Mouse (Mus musculus) kidney, embryonic 16.5 days (tissue): ENCODE results near the gene Siglecg. TPM values are rescaled to one million over a fixed set of nuclear protein-coding genes. Genes with fewer than 3 reads are reported as not detected.

Source experiments
- ATAC-seq: fragments of 200-750 bp; cut with Nextera tagmentation; 2 replicates; pipeline ENCODE4 v1.8.0; 2017; ENCODE audit warnings: moderate TSS enrichment; ENCODE audit not compliant: low FRiP score, low TSS enrichment
- H3K27ac ChIP-seq: fragments of 300-500 bp; sonication (generic); 2 replicates; pipeline ENCODE4 v1.5.1; 2014; ENCODE audit warnings: low read length
- H3K27me3 ChIP-seq: fragments of 300-500 bp; sonication (generic); 2 replicates; pipeline ENCODE4 v1.6.1; 2014; ENCODE audit warnings: low read length, control low read depth, mixed read lengths; ENCODE audit not compliant: insufficient read depth
- H3K36me3 ChIP-seq: fragments of 300-500 bp; sonication (generic); 2 replicates; pipeline ENCODE4 v1.6.1; 2014; ENCODE audit warnings: low read length, control low read depth, mixed read lengths; ENCODE audit not compliant: insufficient read depth
- H3K4me1 ChIP-seq: fragments of 300-500 bp; sonication (generic); 2 replicates; pipeline ENCODE4 v1.6.1; 2014; ENCODE audit warnings: low read length, control low read depth, mixed read lengths; ENCODE audit not compliant: insufficient read depth
- H3K4me2 ChIP-seq: fragments of 300-500 bp; sonication (generic); replicated peaks from 2 replicates; pipeline ENCODE4 v1.6.1; 2014; ENCODE audit warnings: low read depth, low read length
- H3K4me3 ChIP-seq: fragments of 300-500 bp; sonication (generic); 2 replicates; pipeline ENCODE4 v1.5.1; 2014; ENCODE audit warnings: mild to moderate bottlenecking, low read length
- H3K9ac ChIP-seq: fragments of 300-500 bp; sonication (generic); replicated peaks from 2 replicates; pipeline ENCODE4 v1.6.1; 2014; ENCODE audit warnings: low read length
- H3K9me3 ChIP-seq: fragments of 300-500 bp; sonication (generic); 2 replicates; pipeline ENCODE4 v1.6.1; 2016; ENCODE audit warnings: low read length, control low read depth
- WGBS: fragments of 180-500 bp; shearing (Covaris S2); extraction: QIAGEN DNeasy Blood & Tissue Kit; methylation state at CpG from one replicate; pipeline ENCODE4 v1.1.7; 2014; 5-methylcytosine and 5-hydroxymethylcytosine counted together
- polyA plus RNA-seq: library from polyadenylated mRNA; unstranded; fragments of >200 nt; fragmentation: Nextera tagmentation; extraction: Ambion mirVana; gene quantifications from 2 replicates; pipeline ENCODE4 v1.2.1, GENCODE M21; 2015

Siglecg gene
- polyA plus RNA-seq, 1 experiment from 2014 or later = 1.6 TPM

DNA sequence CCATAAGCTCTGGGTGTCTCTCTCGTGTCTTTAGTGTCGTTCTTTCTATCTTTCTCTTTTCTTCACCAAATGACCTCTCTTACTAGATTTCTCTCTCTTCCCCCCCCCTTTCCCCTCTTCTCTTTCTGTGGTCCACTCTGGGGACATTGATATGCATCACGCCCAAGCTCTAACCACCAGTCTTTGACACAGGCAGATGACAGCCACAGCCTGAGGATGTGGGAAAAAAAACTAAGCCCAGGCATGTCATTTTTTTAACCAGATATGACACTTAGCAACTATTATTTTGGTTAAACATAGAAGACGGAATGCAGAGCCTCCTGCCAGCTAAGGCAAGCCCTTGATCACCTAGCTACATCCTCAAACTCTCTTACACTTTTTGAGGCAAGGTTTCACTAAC lies 30.6 kb downstream of the Siglecg start:
- no peaks in the 10 kb centered on the region for H3K27me3 ChIP-seq
- no peaks in the 10 kb centered on the region for H3K9me3 ChIP-seq
- H3K4me3 ChIP-seq = no peak overlapping the region
- H3K4me1 ChIP-seq = peaks cover 9% of the 10 kb centered on the region
- no peak overlapping the region for H3K27ac ChIP-seq
- ATAC-seq = no peak
- H3K4me2 ChIP-seq = no peak overlapping the region
- WGBS = 74% methylated on average over 4 of the region's 4 CpGs
- no peaks in the 10 kb centered on the region for H3K36me3 ChIP-seq
- H3K9ac ChIP-seq = no peak overlapping the region

DNA sequence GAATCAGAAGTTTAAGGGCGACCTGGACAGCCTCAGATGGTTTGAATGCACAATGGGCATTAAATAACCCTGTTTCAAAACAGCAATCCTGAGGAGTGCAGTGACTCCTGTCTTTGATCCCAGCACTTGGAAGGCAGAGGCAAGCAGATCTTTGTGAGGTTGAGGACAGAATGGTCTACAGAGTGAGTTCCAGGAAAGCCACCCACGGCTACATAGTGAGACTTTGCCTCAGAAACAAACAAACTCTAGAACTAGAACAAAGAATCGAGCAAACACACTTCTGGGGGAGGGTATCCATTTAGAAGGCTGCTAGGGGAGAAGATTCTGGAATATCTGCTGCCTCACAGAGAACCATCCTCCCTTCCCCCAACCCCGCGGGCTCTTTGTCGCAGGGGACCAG lies 32.5 kb downstream of the Siglecg start, which contains the start of gene Cldnd2:
TSS of gene Cldnd2 (plus strand) at position 301 of the 400 bp plus-strand sequence.
- 84% methylated on average over 6 of the region's 6 CpGs for WGBS
- ATAC-seq = no peak
- no peaks in the 10 kb centered on the region for H3K36me3 ChIP-seq
- peaks cover 20% of the 10 kb centered on the region for H3K4me1 ChIP-seq
- H3K9ac ChIP-seq = no peak within 1 kb of the TSS
- no peak within 1 kb of the TSS for H3K4me2 ChIP-seq
- no peaks in the 10 kb centered on the region for H3K27me3 ChIP-seq
- no peak within 1 kb of the TSS for H3K4me3 ChIP-seq
- no peak within 1 kb of the TSS for H3K27ac ChIP-seq
- H3K9me3 ChIP-seq = no peaks in the 10 kb centered on the region

DNA sequence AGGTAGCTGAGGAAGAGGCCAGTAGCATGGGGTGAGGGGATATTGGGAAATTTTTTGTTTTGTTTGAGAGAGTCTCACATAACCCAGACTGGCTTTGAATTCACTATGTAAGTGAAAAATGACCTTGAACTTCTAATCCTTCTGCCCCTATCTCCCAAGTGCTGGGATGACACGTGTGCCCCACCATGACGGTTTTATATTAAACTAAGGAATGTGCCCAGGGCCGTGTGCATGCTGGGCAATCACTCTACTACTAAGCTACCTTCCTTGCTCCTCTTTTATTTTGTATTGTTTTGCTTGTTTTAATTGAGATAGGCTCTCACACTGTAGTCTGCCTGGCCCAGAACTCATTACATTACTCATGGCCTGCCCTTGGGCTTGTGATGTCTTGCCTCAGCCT lies 33.1 kb downstream of the Siglecg start:
- peaks cover 20% of the 10 kb centered on the region for H3K4me1 ChIP-seq
- no peaks in the 10 kb centered on the region for H3K36me3 ChIP-seq
- H3K4me3 ChIP-seq = no peak overlapping the region
- H3K9me3 ChIP-seq = no peaks in the 10 kb centered on the region
- no peak overlapping the region for H3K27ac ChIP-seq
- ATAC-seq = no peak
- no peaks in the 10 kb centered on the region for H3K27me3 ChIP-seq
- H3K9ac ChIP-seq = no peak overlapping the region
- WGBS = 70% methylated on average over 3 of the region's 3 CpGs
- no peak overlapping the region for H3K4me2 ChIP-seq

DNA sequence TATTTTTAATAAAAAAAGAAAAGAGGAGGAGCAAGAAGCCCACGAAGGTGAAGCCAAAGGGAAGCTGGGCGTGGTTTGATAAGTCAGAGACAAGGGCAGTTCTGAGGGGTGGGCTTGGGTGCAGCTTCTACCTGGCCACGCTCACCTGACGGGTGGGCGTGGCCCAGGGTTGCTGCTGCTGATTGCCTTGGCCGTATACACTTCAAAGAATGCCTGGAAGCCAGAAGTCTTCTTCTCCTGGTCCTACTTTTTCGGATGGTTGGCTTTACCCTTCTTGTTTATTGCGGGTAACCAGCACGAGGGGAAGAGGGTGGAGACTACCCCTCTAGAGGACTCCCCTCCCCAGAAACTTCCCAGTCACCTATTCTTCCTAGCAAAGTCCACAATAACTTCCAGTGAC lies 34.7 kb downstream of the Siglecg start:
- no peak for ATAC-seq
- Histone ChIP-seq H3K4me2 (peak overlapping the region; percentile 94), H3K27me3 (no peaks in the 10 kb centered on the region), H3K9me3 (no peaks in the 10 kb centered on the region), H3K4me3 (peak overlapping the region; percentile 72), H3K9ac (peak overlapping the region; percentile 78), H3K27ac (peak overlapping the region; percentile 100), H3K4me1 (peaks cover 20% of the 10 kb centered on the region), H3K36me3 (0 out of 2 replicates have a peak, but pooled peaks cover 3% of the 10 kb centered on the region)
- WGBS = 9% methylated on average over 9 of the region's 9 CpGs

DNA sequence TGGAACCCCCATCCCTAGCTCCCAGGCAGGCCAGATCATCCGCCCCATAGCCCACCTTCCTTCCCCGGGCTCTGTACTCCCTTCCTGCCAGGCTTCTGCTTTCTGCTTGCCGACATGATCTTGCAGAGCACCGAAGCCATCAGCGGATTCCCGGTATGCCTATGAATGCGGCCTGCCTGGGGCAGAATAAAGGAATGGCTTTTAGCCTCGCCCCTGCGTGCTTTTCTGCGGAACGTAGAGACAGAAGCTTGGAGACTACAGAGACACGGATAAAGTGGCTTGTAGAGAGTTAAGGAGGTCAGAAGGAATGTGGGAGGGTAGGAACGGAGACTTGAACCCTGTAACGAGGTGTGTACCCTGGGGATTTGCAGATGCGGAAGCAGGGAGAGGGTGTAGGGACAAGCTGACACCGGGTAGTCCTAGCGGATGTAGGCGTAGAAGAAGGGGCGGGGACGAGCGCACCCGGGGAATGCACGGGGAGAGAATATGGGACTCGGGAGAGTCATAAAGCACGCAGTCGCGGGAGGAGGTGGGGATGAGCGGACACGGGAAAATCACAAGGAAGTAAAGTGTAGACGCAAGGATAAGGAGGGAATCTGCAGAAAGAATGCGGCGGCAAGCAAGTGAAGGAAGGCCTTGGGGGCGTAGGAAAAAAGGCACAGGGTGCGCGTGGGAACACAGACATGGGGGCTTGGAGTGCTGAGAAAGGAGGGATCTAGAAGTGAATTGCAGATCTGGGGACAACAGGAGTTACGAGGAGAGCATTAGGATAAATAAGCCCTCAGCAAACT lies 35.3 kb downstream of the Siglecg start:
- peak overlapping the region; percentile 72 for H3K4me3 ChIP-seq
- peak overlapping the region; percentile 78 for H3K9ac ChIP-seq
- peak overlapping the region; percentile 94 for H3K4me2 ChIP-seq
- peaks cover 20% of the 10 kb centered on the region for H3K4me1 ChIP-seq
- peak; percentile 95 for ATAC-seq
- H3K27ac ChIP-seq = peak overlapping the region; percentile 100
- H3K36me3 ChIP-seq = 0 out of 2 replicates have a peak, but pooled peaks cover 3% of the 10 kb centered on the region
- no peaks in the 10 kb centered on the region for H3K9me3 ChIP-seq
- WGBS = under 1% methylated on average over 36 of the region's 36 CpGs
- H3K27me3 ChIP-seq = no peaks in the 10 kb centered on the region

DNA sequence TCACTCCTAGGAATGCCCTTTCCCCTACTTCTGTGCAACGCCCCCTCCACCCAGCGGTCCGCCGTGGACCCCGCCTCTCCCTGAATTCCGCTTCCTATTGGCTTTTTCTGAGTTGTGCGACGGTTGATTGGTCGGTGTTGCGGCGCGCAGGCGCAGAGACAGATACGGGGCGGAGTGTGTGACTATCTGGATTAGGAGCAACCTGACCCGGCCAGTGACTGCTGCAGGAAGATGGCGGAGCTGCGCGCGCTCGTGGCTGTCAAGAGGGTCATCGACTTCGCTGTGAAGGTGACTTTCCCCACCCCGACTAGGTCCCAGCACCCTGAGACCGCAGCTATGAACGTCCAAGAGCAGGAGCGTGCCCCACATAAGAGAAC lies 35.9 kb downstream of the Siglecg start, which contains the start of the genes Etfb and Gm45233:
TSS of gene Etfb (plus strand) at position 167 of the 377 bp plus-strand sequence.
TSS of gene Gm45233 (plus strand) at position 212 of the 377 bp plus-strand sequence.
- Histone ChIP-seq H3K9me3 (no peaks in the 10 kb centered on the region), H3K27ac (peak within 1 kb of the TSS; percentile 100), H3K4me3 (peak within 1 kb of the TSS; percentile 72), H3K4me2 (peak within 1 kb of the TSS; percentile 94), H3K4me1 (peaks cover 20% of the 10 kb centered on the region), H3K9ac (peak within 1 kb of the TSS; percentile 78), H3K27me3 (no peaks in the 10 kb centered on the region), H3K36me3 (0 out of 2 replicates have a peak, but pooled peaks cover 3% of the 10 kb centered on the region)
- WGBS = 0% methylated on average over 27 of the region's 27 CpGs
- peak; percentile 97 for ATAC-seq

DNA sequence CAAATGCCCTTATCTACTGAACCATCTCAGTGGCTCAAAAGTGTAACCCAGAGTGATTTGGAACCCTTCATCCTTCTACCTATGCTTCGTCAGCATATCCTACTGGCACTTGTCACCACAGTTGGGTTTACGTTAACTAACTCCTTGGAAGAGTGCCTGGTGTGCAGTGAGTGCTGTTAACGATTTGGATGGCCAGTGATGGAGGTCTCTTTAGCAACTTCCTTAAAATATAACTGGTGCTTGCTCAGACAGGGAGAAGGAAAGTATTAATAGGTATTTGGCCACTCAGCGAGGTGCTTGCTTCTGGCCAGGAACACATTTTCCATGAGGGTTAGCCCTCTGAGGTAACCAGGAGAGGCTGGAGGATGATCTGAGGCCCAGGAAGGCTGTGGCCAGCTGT lies 39.8 kb downstream of the Siglecg start:
- Histone ChIP-seq H3K27ac (no peak overlapping the region), H3K9me3 (no peaks in the 10 kb centered on the region), H3K4me1 (peaks cover 14% of the 10 kb centered on the region), H3K4me3 (no peak overlapping the region), H3K36me3 (peaks cover 14% of the 10 kb centered on the region), H3K4me2 (no peak overlapping the region), H3K27me3 (no peaks in the 10 kb centered on the region), H3K9ac (no peak overlapping the region)
- ATAC-seq = no peak
- WGBS = 83% methylated on average over 4 of the region's 4 CpGs

DNA sequence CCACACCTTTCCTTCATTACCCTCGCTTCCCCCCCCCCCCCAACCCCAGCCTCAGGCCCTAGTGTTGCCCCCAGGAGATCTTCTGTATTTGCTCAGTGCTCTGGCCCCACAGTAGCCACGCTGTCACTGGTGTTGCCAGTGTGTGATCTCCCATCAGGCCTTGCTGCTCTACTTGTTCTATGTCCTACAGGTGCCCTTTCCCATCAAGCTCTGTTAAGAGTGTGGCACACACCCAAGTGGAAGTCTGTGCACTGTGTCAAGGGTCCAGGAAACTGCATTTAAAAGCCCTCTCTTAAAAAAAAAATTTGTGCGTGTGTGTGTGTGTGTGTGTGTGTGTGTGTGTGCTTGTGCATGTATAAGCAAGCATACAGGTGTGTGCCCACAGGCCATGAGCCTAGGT lies 40.2 kb downstream of the Siglecg start:
- no peak for ATAC-seq

DNA sequence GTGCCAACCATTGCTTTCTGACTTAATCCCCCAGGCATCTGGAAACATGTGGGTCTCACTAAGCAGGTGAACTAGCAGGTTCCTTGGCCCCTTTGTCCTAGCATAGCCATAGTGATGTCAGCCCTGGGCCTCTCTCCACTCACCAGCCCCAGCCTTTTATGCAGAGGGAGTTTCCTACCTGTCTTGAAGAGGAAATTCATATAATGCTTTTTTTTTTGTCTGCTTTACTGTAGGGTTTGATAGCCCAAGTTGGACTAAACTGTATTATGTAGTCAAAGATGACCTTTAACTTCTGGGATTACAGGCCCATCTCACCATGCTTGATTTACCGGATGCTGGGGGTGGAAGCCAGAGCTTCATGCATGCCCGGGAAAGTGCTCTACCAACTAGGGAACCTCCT lies 41.8 kb downstream of the Siglecg start:
- WGBS = 94% methylated on average over 2 of the region's 2 CpGs
- ATAC-seq = no peak
- peaks cover 3% of the 10 kb centered on the region for H3K4me1 ChIP-seq

More for the DNA sequence above, 40.2 kb downstream of the Siglecg start:
- Histone ChIP-seq H3K36me3 (peaks cover 19% of the 10 kb centered on the region), H3K9ac (no peak overlapping the region), H3K4me3 (no peak overlapping the region), H3K4me1 (peaks cover 11% of the 10 kb centered on the region), H3K4me2 (no peak overlapping the region), H3K9me3 (no peaks in the 10 kb centered on the region), H3K27me3 (no peaks in the 10 kb centered on the region), H3K27ac (no peak overlapping the region)
- 87% methylated on average over 3 of the region's 3 CpGs for WGBS

DNA sequence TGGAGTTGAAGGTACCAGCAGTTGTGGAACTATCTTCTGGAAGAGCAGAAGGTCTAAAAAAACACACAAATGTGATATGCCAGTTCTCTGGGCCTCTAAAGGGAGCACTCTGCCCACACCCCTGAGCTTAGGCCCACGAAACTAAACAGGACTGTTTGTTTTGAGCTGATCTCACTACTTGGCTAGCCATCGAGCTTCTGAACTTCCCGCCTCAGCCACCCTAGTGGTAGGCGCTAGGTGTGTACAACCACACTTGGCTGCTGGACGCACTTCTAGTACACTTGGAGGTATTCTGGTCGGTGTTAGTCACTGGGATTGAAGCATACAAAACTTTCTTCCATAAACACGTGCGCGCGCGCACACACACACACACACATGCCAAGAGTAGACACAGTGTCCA lies 43.7 kb downstream of the Siglecg start:
- H3K4me2 ChIP-seq = no peak overlapping the region
- H3K27me3 ChIP-seq = no peaks in the 10 kb centered on the region
- H3K27ac ChIP-seq = no peak overlapping the region
- H3K4me3 ChIP-seq = no peak overlapping the region
- H3K36me3 ChIP-seq = peaks cover 53% of the 10 kb centered on the region
- WGBS = 97% methylated on average over 11 of the region's 11 CpGs
- no peaks in the 10 kb centered on the region for H3K4me1 ChIP-seq
- no peak overlapping the region for H3K9ac ChIP-seq
- ATAC-seq = no peak
- no peaks in the 10 kb centered on the region for H3K9me3 ChIP-seq

More for the DNA sequence above, 41.8 kb downstream of the Siglecg start:
- Histone ChIP-seq H3K27ac (no peak overlapping the region), H3K4me2 (no peak overlapping the region), H3K4me3 (no peak overlapping the region), H3K27me3 (no peaks in the 10 kb centered on the region), H3K9me3 (no peaks in the 10 kb centered on the region), H3K9ac (no peak overlapping the region), H3K36me3 (peaks cover 34% of the 10 kb centered on the region)
